In genomic region chr1:52763894-52764809, GRCm38 (mm10) we compare ENCODE assay signal across 11 mouse cellular contexts. TPM values are rescaled to one million over a fixed set of nuclear protein-coding genes. Genes with fewer than 3 reads are reported as not detected.
DNase-seq lines count a peak whose midpoint lies in the region; ATAC-seq and TF ChIP-seq lines count a peak whose summit lies in the region.
"Had no signal": no experiment of that assay in that cellular context is flagged by ENCODE, and none has a peak within 500 bp of the region (broad histone marks: within the 10 kb centered on the region; RNA-seq: fewer than 3 reads in every experiment).

No protein-coding gene starts in this region.

- H3K36me3 ChIP-seq in liver, postnatal 0 days (replicated peaks; ENCODE audit: insufficient read depth, low read length): no peaks in the 10 kb centered on the region
- H3K36me3 ChIP-seq: heart, embryonic 10.5 days had no signal

- 0 out of 2 replicates have a peak, but pooled peaks have one; percentile 13 for ATAC-seq in liver, postnatal 0 days

- H3K4me1 ChIP-seq in liver, postnatal 0 days (ENCODE audit: insufficient read depth): peaks cover 6% of the 10 kb centered on the region; the same call in 1 of the 2 replicates
- H3K4me1 ChIP-seq: heart, embryonic 10.5 days had no signal

- H3K9me3 ChIP-seq in liver, postnatal 0 days (ENCODE audit: low read length): no peaks in the 10 kb centered on the region
- H3K9me3 ChIP-seq: heart, embryonic 10.5 days had no signal

- 0 out of 2 replicates have a peak overlapping the region, but pooled peaks have one; percentile 15 for H3K4me3 ChIP-seq in liver, postnatal 0 days (ENCODE audit: low read depth, low read length)
- H3K4me3 ChIP-seq: heart, embryonic 10.5 days had no signal

- peak overlapping the region; percentile 64 for H3K4me2 ChIP-seq in liver, postnatal 0 days (ENCODE audit: low read depth, low read length)

- peak overlapping the region; percentile 39 for H3K27ac ChIP-seq in liver, postnatal 0 days (ENCODE audit: low read depth)
- H3K27ac ChIP-seq: heart, embryonic 10.5 days had no signal

- peak; percentile 10 to 44 for DNase-seq in adrenal gland, adult (ENCODE audit: inconsistent age in 2 of 2, low spot score in 1 of 2)
- no peak for DNase-seq in adrenal gland, adult 8-10 months
- peak; percentile 9 for DNase-seq in ovary, postnatal 36 days (ENCODE audit: low spot score)
- no peak for DNase-seq in ovary, adult 18-20 months (ENCODE audit: low spot score)
- DNase-seq in liver, postnatal 0 days: peak; percentile 21
- DNase-seq in urinary bladder, postnatal 4 days (ENCODE audit: low spot score in 2 of 2): no peak
- DNase-seq in embryo, embryonic 9.5 days (ENCODE audit: extremely low spot score): no peak
- DNase-seq in left cerebral cortex, adult 11 months (ENCODE audit: low spot score): no peak
- DNase-seq: kidney, postnatal 4 days; lung, adult 18-20 months had no signal

- H3K27me3 ChIP-seq in liver, postnatal 0 days (ENCODE audit: insufficient read depth, low read length): no peaks in the 10 kb centered on the region

- WGBS in liver, postnatal 0 days (ENCODE audit: insufficient replicate concordance): 45% methylated on average over 4 of the region's 4 CpGs

- no peak for TF ChIP-seq CTCF in liver, postnatal 0 days (IDR thresholded peaks at IDR 0.05; ENCODE audit: low read depth)

- H3K9ac ChIP-seq in liver, postnatal 0 days (replicated peaks): no peak overlapping the region

- no peak for TF ChIP-seq EP300 in liver, postnatal 0 days (IDR thresholded peaks at IDR 0.05; ENCODE audit: low read depth)

RNA-seq across cellular contexts. Expression of gene Mfsd6, which starts 36.9 kb away (rescaled TPM):
- total RNA-seq in adrenal gland, adult 8-10 months (2022): 10 to 100 TPM; 20.3 to 26.7 (median 23.4) TPM
- polyA plus RNA-seq in liver, postnatal 0 days (2015; fragmentation: Nextera tagmentation; extraction: Ambion mirVana): 0.94 and 1.1 TPM in 2 replicates

RNA-seq across cellular contexts. Expression of gene Inpp1, which starts 53.3 kb away (rescaled TPM):
- 10 to 100 TPM; 17.1 to 24.0 (median 21.0) TPM for total RNA-seq in adrenal gland, adult 8-10 months (2022)
- 16.5 and 18.0 TPM in 2 replicates for polyA plus RNA-seq in liver, postnatal 0 days (2015; fragmentation: Nextera tagmentation; extraction: Ambion mirVana)

Comparison
In these comparisons a context has a peak if more than half of its experiments do, and no peak if none do; other contexts are left out.
1. DNase-seq: peak in adrenal gland, adult (2 of 2), ovary, postnatal 36 days (single experiment) and liver, postnatal 0 days (single experiment); none in adrenal gland, adult 8-10 months (single experiment), ovary, adult 18-20 months (single experiment), urinary bladder, postnatal 4 days (0 of 2), embryo, embryonic 9.5 days (single experiment) and left cerebral cortex, adult 11 months (single experiment).